Mouse (Mus musculus) testis, adult 2 months (tissue): ENCODE measurements around the gene Kcnc1.

Experiments
- CTCF ChIP-seq: fragments of 200-500 bp; IDR thresholded peaks from 2 replicates; pipeline ENCODE4 v1.5.1; 2012; ENCODE audit warnings: low read depth, mild to moderate bottlenecking, inconsistent platforms, low read length, moderate library complexity; ENCODE audit not compliant: control insufficient read depth, insufficient read depth, insufficient replicate concordance
- POLR2A ChIP-seq: fragments of 200-500 bp; IDR thresholded peaks from 2 replicates; pipeline ENCODE4 v1.6.1; 2012; ENCODE audit warnings: low read depth, mild to moderate bottlenecking, inconsistent platforms, low read length, moderate library complexity; ENCODE audit not compliant: control insufficient read depth

DNA sequence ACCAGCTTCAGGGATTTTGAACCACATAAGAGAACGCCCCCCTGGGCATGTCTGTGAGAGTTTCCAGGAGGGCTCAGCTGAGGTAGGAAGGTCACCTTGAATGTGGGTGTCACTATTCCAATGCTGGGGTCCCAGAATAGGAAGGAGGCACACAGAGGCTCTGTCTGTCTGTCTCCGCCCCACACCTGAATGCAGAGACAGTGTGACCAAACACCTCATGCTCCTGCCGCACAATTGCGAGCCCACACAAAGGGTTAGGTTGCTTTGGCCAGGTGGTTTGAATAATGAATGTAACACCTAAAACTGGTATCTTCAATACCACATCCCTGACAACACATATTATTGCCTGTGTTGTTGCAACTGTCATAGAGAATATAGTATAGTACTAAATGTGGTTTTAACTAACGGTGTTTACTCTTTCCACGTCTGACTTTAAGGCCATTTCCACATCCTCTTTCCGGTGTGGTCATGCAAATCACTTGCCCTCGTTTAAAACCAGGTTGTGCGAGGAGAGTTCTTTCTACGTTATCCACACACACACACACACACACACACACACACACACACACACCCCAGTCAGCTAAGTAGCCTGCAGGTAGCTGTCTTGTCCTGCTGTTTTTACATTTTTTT lies 6.7 kb upstream of the Kcnc1 start:
- TF ChIP-seq CTCF, result no peak
- TF ChIP-seq POLR2A, result no peak
